Mouse (Mus musculus) CH12.LX (cell line): ENCODE results near the gene Taz.

Experiments used
- BHLHE40 ChIP-seq: IDR thresholded peaks from 2 replicates; pipeline ENCODE4 v1.6.1; 2011; ENCODE audit warnings: mild to moderate bottlenecking, low read depth, low read length, improper control_type of control experiment
- HCFC1 ChIP-seq: IDR thresholded peaks from 2 replicates; pipeline ENCODE4 v1.6.1; 2012; ENCODE audit warnings: low read depth, mild to moderate bottlenecking, inconsistent platforms, low read length, improper control_type of control experiment

DNA sequence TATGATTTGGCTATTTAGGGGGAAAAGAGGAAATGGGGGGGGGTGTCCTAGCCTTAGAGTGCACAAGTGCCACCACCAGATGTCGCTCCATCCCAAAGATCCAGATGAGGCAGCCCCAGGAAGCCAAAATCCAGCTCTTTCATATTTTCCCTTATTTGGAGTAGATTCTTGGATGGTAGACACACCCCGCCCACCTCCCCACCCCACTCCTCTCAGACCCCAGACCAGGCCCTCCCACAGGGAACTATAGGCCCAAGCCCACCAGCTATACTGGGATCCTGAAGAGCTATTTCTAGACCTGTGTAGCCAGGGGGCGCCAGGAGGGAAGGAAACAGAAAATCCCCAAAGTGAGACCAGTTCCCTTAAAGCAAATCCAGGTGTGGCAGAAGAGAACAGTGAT, 33.1 kb upstream of the Taz start:
- no peak for TF ChIP-seq HCFC1
- no peak for TF ChIP-seq BHLHE40
